Mouse (Mus musculus): ENCODE results near the gene Sgsh. TPM values are rescaled to one million over a fixed set of nuclear protein-coding genes. Genes with fewer than 3 reads are reported as not detected.
A peak's percentile ranks its signal among the peaks of the same experiment; 100 is the strongest.
"Not testable (repeated sequence)": the region's sequence is repeated elsewhere in the genome, so short reads cannot be mapped to it uniquely, and the experiment has no call there.

Gene Sgsh
- total RNA-seq (2014; fragmentation: Nextera tagmentation) (4.3 and 5.2 TPM in 2 replicates), total RNA-seq (2017) (2.7 and 4.1 TPM in 2 replicates)

GRCm38 (mm10) chr11:119355443-119356385 is at the start of gene Sgsh, which contains the start of gene Slc26a11:
TSS of gene Sgsh (minus strand) at chr11:119355536.
TSS of gene Slc26a11 (plus strand) at chr11:119355557.
- peak; percentile 58 for ATAC-seq (replicated peaks; ENCODE audit: poor library complexity, severe bottlenecking)

GRCm38 (mm10) chr11:119404627-119405026 is 49.3 kb upstream of the Sgsh start:
- peak; percentile 67 for ATAC-seq (replicated peaks; ENCODE audit: poor library complexity, severe bottlenecking)

- no peak for ATAC-seq (replicated peaks; ENCODE audit: poor library complexity, severe bottlenecking)
Observed at GRCm38 (mm10) chr11:119402501-119403160, 47.3 kb upstream of the Sgsh start.

- ATAC-seq (replicated peaks; ENCODE audit: poor library complexity, severe bottlenecking) = no peak
Observed at GRCm38 (mm10) chr11:119396461-119396860, 41.1 kb upstream of the Sgsh start.

- ATAC-seq (replicated peaks; ENCODE audit: poor library complexity, severe bottlenecking) = no peak
Observed at GRCm38 (mm10) chr11:119395931-119396330, 40.6 kb upstream of the Sgsh start.

- ATAC-seq (replicated peaks; ENCODE audit: poor library complexity, severe bottlenecking) = no peak
Observed at GRCm38 (mm10) chr11:119395394-119395793, 40.1 kb upstream of the Sgsh start.

GRCm38 (mm10) chr11:119394210-119394609 is 38.9 kb upstream of the Sgsh start:
- no peak for ATAC-seq (replicated peaks; ENCODE audit: poor library complexity, severe bottlenecking)

GRCm38 (mm10) chr11:119393483-119393804 is 38.1 kb upstream of the Sgsh start:
- ATAC-seq (replicated peaks; ENCODE audit: poor library complexity, severe bottlenecking) = no peak

GRCm38 (mm10) chr11:119392800-119393482 is 37.6 kb upstream of the Sgsh start, which contains the start of gene Rnf213:
TSS of gene Rnf213 (plus strand) at chr11:119393100.
- peak; percentile 11; the same call in 1 of the 2 replicates for ATAC-seq (replicated peaks; ENCODE audit: poor library complexity, severe bottlenecking)

- ATAC-seq (replicated peaks; ENCODE audit: poor library complexity, severe bottlenecking) = peak; percentile 26
Observed at GRCm38 (mm10) chr11:119392001-119392614, 36.8 kb upstream of the Sgsh start.

- ATAC-seq (replicated peaks; ENCODE audit: poor library complexity, severe bottlenecking) = no peak
Observed at GRCm38 (mm10) chr11:119391386-119392000, 36.2 kb upstream of the Sgsh start.

- peak; percentile 57 for ATAC-seq (replicated peaks; ENCODE audit: poor library complexity, severe bottlenecking)
Observed at GRCm38 (mm10) chr11:119390271-119391231, 35.2 kb upstream of the Sgsh start.

- ATAC-seq (replicated peaks; ENCODE audit: poor library complexity, severe bottlenecking) = peak; percentile 33
Observed at GRCm38 (mm10) chr11:119389851-119390270, 34.5 kb upstream of the Sgsh start.

- ATAC-seq (replicated peaks; ENCODE audit: poor library complexity, severe bottlenecking) = not testable (repeated sequence)
Observed at GRCm38 (mm10) chr11:119387273-119387672, 31.9 kb upstream of the Sgsh start.

- ATAC-seq (replicated peaks; ENCODE audit: poor library complexity, severe bottlenecking) = no peak
Observed at GRCm38 (mm10) chr11:119386306-119386705, 31.0 kb upstream of the Sgsh start.

- ATAC-seq (replicated peaks; ENCODE audit: poor library complexity, severe bottlenecking) = peak; percentile 72
Observed at GRCm38 (mm10) chr11:119384904-119385303, 29.6 kb upstream of the Sgsh start.

- peak; percentile 30 for ATAC-seq (replicated peaks; ENCODE audit: poor library complexity, severe bottlenecking)
Observed at GRCm38 (mm10) chr11:119382338-119382850, 27.1 kb upstream of the Sgsh start.

- ATAC-seq (replicated peaks; ENCODE audit: poor library complexity, severe bottlenecking) = no peak
Observed at GRCm38 (mm10) chr11:119381631-119382337, 26.4 kb upstream of the Sgsh start.

Measured in granulocyte monocyte progenitor cell, adult 5-6 weeks (primary cell).